Mouse (Mus musculus) forebrain, embryonic 16.5 days (tissue): ENCODE measurements around the gene Ran. TPM values are rescaled to one million over a fixed set of nuclear protein-coding genes. Genes with fewer than 3 reads are reported as not detected.
A peak's percentile ranks its signal among the peaks of the same experiment; 100 is the strongest.

ENCODE experiments used
- ATAC-seq: fragments of 200-750 bp; cut with Nextera tagmentation; 2 replicates; pipeline ENCODE4 v1.8.0; 2017; ENCODE audit warnings: mild to moderate bottlenecking, moderate library complexity
- H3K27ac ChIP-seq: fragments of 300-500 bp; sonication (generic); 2 replicates; pipeline ENCODE4 v1.5.1; 2014; ENCODE audit warnings: low read length, control low read depth
- H3K27me3 ChIP-seq: fragments of 300-500 bp; sonication (generic); replicated peaks from 2 replicates; pipeline ENCODE4 v1.6.1; 2014; ENCODE audit warnings: low read length; ENCODE audit not compliant: control insufficient read depth, insufficient read depth
- H3K36me3 ChIP-seq: fragments of 300-500 bp; sonication (generic); 2 replicates; pipeline ENCODE4 v1.6.1; 2014; ENCODE audit not compliant: control insufficient read depth, insufficient read depth
- H3K4me1 ChIP-seq: fragments of 300-500 bp; sonication (generic); replicated peaks from 2 replicates; pipeline ENCODE4 v1.6.1; 2014; ENCODE audit warnings: low read length; ENCODE audit not compliant: control insufficient read depth, insufficient read depth
- H3K4me2 ChIP-seq: fragments of 300-500 bp; sonication (generic); 2 replicates; pipeline ENCODE4 v1.6.1; 2014; ENCODE audit warnings: mild to moderate bottlenecking, low read length, control low read depth
- H3K4me3 ChIP-seq: fragments of 300-500 bp; sonication (generic); replicated peaks from 2 replicates; pipeline ENCODE4 v1.5.1; 2014; ENCODE audit warnings: mild to moderate bottlenecking, low read length, control low read depth
- H3K9ac ChIP-seq: fragments of 300-500 bp; sonication (generic); replicated peaks from 2 replicates; pipeline ENCODE4 v1.6.1; 2014; ENCODE audit warnings: low read depth, low read length, control low read depth
- H3K9me3 ChIP-seq: fragments of 300-500 bp; sonication (generic); 2 replicates; pipeline ENCODE4 v1.6.1; 2016; ENCODE audit warnings: low read length; ENCODE audit not compliant: control insufficient read depth
- WGBS: fragments of 180-500 bp; shearing (Covaris S2); extraction: QIAGEN DNeasy Blood & Tissue Kit; methylation state at CpG from one replicate; pipeline ENCODE4 v1.1.7; 2014; 5-methylcytosine and 5-hydroxymethylcytosine counted together
- polyA plus RNA-seq: library from polyadenylated mRNA; unstranded; fragments of >200 nt; fragmentation: Nextera tagmentation; extraction: Ambion mirVana; gene quantifications from 2 replicates; pipeline ENCODE4 v1.2.1, GENCODE M21; 2015

Ran gene
- polyA plus RNA-seq, 1 experiment from 2014 or later: 436 TPM

DNA sequence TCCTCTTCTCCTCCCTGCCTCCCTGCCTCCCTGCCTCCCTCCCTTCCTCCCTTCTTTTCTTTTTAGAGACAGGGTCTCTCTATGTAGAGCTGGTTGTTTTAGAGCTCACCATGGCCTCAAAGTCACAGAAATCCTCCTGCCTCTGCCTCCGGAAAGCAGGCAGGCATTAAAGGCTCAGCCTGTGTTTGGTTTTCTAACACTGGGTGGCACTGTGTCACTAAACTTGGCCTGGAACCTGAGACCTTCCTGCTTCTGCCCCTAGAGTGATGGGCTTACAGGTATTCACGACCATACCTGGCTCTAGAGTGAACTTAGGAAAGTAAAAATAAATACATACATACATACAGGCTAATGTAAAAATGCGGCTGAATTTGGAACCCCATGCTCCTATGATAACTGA, 32.0 kb downstream of the Ran start:
- Histone ChIP-seq H3K4me3 (no peak overlapping the region), H3K27ac (no peak overlapping the region), H3K4me1 (peaks cover 24% of the 10 kb centered on the region), H3K9ac (no peak overlapping the region), H3K9me3 (no peaks in the 10 kb centered on the region), H3K4me2 (no peak overlapping the region), H3K36me3 (no peaks in the 10 kb centered on the region), H3K27me3 (no peaks in the 10 kb centered on the region)
- WGBS: 91% methylated on average over 3 of the region's 3 CpGs
- no peak for ATAC-seq

DNA sequence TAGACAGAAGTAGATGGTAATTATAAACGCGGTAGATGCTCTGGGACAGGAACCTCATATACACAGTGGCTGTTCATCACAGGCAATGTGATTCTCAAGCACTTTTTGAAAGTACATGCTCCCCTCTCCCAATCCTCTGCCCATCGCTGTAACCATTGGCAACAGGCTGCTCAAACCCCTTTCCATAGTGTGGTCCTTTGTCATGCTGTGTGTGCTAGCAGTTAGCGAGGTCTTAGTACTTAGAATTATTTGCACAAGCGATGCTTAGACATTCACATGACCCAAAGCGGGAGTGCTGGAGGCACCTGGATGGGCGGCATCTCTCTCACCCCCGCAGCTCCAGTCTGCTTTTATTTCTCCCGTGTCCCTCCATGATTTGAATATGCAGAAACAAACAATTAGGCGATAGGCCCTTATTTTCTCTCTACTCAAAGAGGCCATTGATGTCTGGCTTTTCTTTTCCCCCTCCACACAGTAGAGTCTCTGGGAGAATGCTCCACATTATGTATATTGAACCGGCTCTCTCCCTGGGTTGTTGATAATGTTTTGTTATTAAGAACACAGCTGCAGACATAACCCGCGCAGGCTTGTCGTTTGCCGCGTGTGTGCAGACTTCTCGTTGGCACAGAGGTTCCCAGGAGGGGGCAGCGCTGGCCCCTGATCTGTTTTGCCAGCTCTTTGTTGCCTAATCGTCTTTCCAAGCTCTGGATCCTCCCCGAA, 32.9 kb downstream of the Ran start:
- Histone ChIP-seq H3K9me3 (no peaks in the 10 kb centered on the region), H3K4me1 (peaks cover 24% of the 10 kb centered on the region), H3K27me3 (no peaks in the 10 kb centered on the region), H3K27ac (peak overlapping the region; percentile 75), H3K36me3 (no peaks in the 10 kb centered on the region), H3K4me2 (peak overlapping the region; percentile 34), H3K9ac (peak overlapping the region; percentile 39; the same call in 1 of the 2 replicates), H3K4me3 (peak overlapping the region; percentile 5; the same call in 1 of the 2 replicates)
- peak; percentile 83 for ATAC-seq
- WGBS: 4% methylated on average over 20 of the region's 20 CpGs

DNA sequence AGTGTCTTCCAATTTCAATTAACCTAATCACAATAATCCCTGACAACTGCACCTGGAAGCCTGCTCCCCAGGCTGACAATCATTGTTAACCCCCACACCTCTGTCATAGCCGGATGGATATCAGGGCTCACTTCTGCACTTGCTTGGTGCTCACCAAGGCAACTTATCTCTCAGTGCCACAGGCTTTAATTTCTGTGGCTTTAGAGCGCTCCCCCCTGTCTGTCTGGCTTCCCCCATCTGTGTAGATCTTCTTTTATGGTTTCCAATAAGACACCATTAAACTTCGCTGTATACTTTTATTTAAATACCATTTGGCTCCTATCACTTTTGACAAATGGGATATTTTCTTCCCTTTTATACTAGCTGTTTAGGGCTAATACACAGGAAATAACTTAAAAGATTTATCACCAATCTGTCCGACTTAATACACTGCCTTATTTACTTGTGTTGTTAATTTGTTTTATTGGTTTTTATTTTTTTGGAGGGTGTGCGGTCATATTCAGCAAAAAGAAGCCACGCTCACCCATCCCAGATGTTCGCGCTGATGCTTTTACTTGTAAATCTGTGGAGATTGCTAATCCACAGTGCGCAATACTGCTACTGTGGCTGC, 34.9 kb downstream of the Ran start:
- H3K4me2 ChIP-seq: no peak overlapping the region
- no peaks in the 10 kb centered on the region for H3K27me3 ChIP-seq
- ATAC-seq: no peak
- H3K36me3 ChIP-seq: no peaks in the 10 kb centered on the region
- no peak overlapping the region for H3K4me3 ChIP-seq
- H3K4me1 ChIP-seq: peaks cover 11% of the 10 kb centered on the region
- WGBS: 88% methylated on average over 9 of the region's 9 CpGs
- no peaks in the 10 kb centered on the region for H3K9me3 ChIP-seq
- no peak overlapping the region for H3K9ac ChIP-seq
- no peak overlapping the region for H3K27ac ChIP-seq

DNA sequence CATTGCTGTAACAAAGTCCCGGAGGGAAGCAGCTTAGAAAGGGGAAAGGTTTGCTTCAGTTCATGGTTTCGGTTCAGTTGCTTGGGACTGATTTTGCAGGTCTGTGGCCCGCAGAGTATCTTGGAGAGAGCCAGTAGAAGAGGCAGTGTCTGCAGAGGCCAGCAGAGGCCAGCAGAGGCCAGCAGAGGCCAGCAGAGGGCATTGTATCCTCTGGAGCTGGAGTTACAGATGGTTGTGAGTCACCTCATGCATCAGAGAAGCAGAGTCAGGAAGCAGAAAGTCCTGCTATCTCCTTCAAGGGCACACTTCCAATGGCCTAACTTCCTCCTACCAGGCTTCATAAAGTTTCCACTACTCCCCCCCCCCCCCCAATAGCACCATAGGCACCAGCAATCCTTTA, 39.2 kb downstream of the Ran start:
- no peak for ATAC-seq
- H3K4me2 ChIP-seq: no peak overlapping the region
- peaks cover 4% of the 10 kb centered on the region; the same call in 1 of the 2 replicates for H3K27me3 ChIP-seq
- H3K9me3 ChIP-seq: no peaks in the 10 kb centered on the region
- H3K27ac ChIP-seq: no peak overlapping the region
- H3K36me3 ChIP-seq: no peaks in the 10 kb centered on the region
- no peak overlapping the region for H3K4me3 ChIP-seq
- peaks cover 11% of the 10 kb centered on the region for H3K4me1 ChIP-seq
- WGBS: 80% methylated on average over 3 of the region's 3 CpGs
- no peak overlapping the region for H3K9ac ChIP-seq

DNA sequence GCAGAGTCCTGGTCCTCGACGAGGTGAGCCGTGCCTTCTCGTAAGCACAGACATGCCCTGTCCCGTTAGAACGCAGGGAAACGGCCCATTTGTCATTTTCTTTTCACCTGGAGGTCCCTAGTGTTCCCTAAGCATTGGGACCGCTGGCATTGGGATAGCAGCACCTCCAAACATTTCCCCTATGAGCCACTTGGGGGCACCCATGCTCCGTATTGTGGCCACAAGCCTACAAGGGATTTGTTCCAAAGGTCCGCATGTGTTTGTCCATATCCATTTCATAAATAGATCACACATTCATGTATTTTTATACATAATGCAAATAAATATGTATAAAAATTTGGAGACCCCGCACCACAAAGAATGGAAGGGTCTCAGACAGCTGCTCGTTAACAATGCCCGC, 41.7 kb downstream of the Ran start:
- no peaks in the 10 kb centered on the region for H3K36me3 ChIP-seq
- H3K4me2 ChIP-seq: no peak overlapping the region
- H3K4me1 ChIP-seq: peaks cover 11% of the 10 kb centered on the region
- H3K27ac ChIP-seq: no peak overlapping the region
- no peak overlapping the region for H3K9ac ChIP-seq
- peak; percentile 63 for ATAC-seq
- H3K9me3 ChIP-seq: no peaks in the 10 kb centered on the region
- 21% methylated on average over 13 of the region's 13 CpGs for whole genome bisulfite sequencing
- H3K27me3 ChIP-seq: peaks cover 4% of the 10 kb centered on the region; the same call in 1 of the 2 replicates
- H3K4me3 ChIP-seq: no peak overlapping the region

DNA sequence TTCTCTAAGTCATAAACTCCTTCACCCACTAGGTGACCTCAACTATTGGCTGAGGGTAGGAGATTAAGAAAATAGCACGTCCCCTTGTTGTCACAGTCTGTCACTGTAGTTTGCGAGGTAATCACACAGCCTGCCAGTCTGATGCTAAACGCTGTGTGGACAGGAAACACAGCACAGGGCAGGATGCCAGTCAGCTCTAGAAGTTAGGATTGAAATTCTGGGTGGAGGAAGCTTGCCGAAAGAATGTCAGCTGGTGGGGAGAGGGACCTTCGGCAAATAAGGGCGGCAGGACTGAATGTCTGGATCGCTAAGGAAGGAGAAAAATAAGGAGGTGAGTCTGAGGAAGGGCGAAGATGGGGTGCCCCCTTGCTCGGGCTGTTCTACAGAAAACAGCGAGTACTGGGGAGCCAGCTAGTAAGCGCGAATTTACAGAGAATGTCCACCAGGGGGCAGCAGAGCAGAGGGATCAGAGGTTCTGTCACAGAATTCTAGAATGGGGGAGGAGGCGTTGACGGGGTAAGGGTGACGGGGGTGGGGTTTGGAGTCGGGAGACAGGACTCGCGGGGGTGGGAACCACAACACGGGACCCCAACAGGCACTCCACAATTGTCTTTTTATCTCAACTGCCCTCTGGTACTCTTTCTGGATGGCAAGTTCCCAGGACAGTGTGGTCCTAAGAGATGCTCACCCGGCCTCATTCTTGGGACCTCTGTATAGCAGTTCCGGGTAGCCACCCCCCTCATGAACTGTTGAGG, 43.3 kb downstream of the Ran start:
- Histone ChIP-seq H3K4me2 (peak overlapping the region; percentile 49), H3K9me3 (no peaks in the 10 kb centered on the region), H3K9ac (no peak overlapping the region; the same call in none of the 2 replicates), H3K36me3 (no peaks in the 10 kb centered on the region), H3K27me3 (peaks cover 4% of the 10 kb centered on the region; the same call in 1 of the 2 replicates), H3K27ac (no peak overlapping the region), H3K4me3 (peak overlapping the region; percentile 17), H3K4me1 (peaks cover 11% of the 10 kb centered on the region)
- WGBS: 5% methylated on average over 21 of the region's 21 CpGs
- ATAC-seq: peak; percentile 67

DNA sequence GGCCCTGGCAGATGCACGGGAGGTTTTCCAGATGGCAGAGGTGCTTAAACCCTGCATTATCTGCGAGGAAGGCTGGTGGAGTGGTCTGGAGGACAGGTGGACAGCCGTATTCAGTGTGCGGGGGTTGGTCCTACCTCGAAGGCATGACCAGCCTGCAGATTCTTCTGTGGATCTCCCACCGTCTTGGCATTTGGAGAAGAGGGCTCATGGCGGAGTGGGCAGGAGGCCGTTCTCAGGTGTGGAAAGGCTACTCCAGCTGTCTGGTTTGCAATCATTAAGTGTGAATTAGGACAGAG, 43.9 kb downstream of the Ran start:
- 56% methylated on average over 8 of the region's 8 CpGs for WGBS
- Histone ChIP-seq H3K4me1 (peaks cover 11% of the 10 kb centered on the region), H3K27ac (no peak overlapping the region), H3K9ac (no peak overlapping the region; the same call in 1 of the 2 replicates), H3K9me3 (no peaks in the 10 kb centered on the region), H3K27me3 (peaks cover 4% of the 10 kb centered on the region; the same call in 1 of the 2 replicates), H3K36me3 (no peaks in the 10 kb centered on the region), H3K4me3 (peak overlapping the region; percentile 17), H3K4me2 (peak overlapping the region; percentile 49)
- no peak for ATAC-seq

DNA sequence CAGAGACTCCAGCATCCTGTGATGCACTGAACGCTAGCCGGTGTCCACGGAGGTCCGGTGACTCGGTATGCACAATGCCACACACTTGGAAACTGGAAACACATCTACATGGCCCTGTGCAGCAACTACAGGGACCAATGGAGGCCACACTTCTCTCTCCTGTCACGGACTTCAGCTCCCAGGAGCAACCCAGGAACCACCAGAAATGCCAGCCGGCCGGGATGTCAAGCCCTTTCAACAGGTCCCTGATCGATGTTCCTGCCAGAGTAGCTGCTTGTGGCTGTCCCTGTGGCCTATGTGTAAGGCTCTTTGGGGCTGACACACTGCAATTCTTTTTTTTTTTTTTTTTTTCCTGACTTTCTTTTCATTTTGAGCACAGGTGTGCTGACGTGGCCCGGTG, 44.3 kb downstream of the Ran start:
- H3K4me2 ChIP-seq: no peak overlapping the region
- no peaks in the 10 kb centered on the region for H3K36me3 ChIP-seq
- ATAC-seq: no peak
- H3K9ac ChIP-seq: no peak overlapping the region
- no peak overlapping the region for H3K27ac ChIP-seq
- peaks cover 4% of the 10 kb centered on the region; the same call in 1 of the 2 replicates for H3K27me3 ChIP-seq
- WGBS: 79% methylated on average over 11 of the region's 11 CpGs
- peaks cover 11% of the 10 kb centered on the region for H3K4me1 ChIP-seq
- H3K9me3 ChIP-seq: no peaks in the 10 kb centered on the region
- no peak overlapping the region for H3K4me3 ChIP-seq

DNA sequence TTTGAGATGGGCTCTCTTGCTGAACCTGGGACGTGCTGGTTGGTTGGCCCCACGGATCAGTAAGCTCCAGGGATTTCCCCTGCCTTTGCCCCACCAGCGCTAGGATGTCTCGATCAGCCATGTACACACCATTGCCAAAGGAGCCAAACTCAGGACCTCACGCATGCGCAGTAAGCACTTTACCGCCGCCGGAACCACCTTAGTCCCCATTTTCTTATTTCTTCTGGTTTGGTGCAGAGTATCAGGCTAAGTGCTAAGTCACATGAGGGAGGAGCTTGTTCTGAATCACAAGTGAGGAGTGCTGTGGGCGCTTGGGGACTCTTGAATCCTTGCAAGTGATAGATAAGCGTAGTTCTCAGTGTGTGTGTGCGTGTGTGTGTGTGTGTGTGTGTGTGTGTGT, 45.4 kb downstream of the Ran start:
- ATAC-seq: no peak
- WGBS: 82% methylated on average over 12 of the region's 12 CpGs

More for the DNA sequence above, 45.4 kb downstream of the Ran start:
- H3K27ac ChIP-seq: no peak overlapping the region
- H3K9ac ChIP-seq: no peak overlapping the region
- H3K36me3 ChIP-seq: no peaks in the 10 kb centered on the region
- H3K27me3 ChIP-seq: peaks cover 4% of the 10 kb centered on the region; the same call in 1 of the 2 replicates
- H3K9me3 ChIP-seq: no peaks in the 10 kb centered on the region
- no peak overlapping the region for H3K4me3 ChIP-seq
- H3K4me2 ChIP-seq: no peak overlapping the region
- H3K4me1 ChIP-seq: peaks cover 11% of the 10 kb centered on the region
